8 mouse cellular contexts compared by ENCODE assay signal in the genomic region with DNA sequence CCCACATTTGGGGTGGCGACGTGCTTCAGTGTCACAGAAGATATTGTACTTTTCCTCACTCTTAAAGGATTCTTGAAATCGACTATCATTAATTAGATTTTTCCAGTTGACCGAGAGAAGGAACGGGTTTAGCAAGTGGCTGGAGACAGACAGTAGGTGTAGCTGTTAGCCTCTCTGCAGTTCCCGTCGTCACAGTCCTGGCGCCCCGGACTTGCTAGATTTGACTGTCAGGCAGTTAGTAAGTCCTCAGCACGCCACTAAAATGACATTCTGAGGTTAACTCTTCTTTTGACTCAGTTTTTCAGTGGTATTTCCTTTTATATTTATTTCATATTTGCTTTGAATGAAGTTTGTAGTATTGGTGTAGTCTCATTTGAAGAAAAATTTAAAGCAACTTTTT. TPM values are rescaled to one million over a fixed set of nuclear protein-coding genes. Genes with fewer than 3 reads are reported as not detected.
DNase-seq lines count a peak whose midpoint lies in the region; ATAC-seq and TF ChIP-seq lines count a peak whose summit lies in the region.

No protein-coding gene starts in this region.

- H3K4me2 ChIP-seq in intestine, embryonic 16.5 days (ENCODE audit: low read depth, low read length): peak overlapping the region; percentile 71
- peak overlapping the region; percentile 95 for H3K4me2 ChIP-seq in limb, embryonic 13.5 days (replicated peaks)
- peak overlapping the region; percentile 96 for H3K4me2 ChIP-seq in midbrain, embryonic 15.5 days

- TF ChIP-seq CTCF in gastrocnemius, adult 2 months (IDR thresholded peaks at IDR 0.05): peak; percentile 51; the same call in 1 of the 2 replicates
- peak; percentile 63; the same call in 1 of the 2 replicates for TF ChIP-seq CTCF in cerebellum, adult 2 months (IDR thresholded peaks at IDR 0.05; ENCODE audit: borderline replicate concordance, insufficient read depth, low read depth, low read length)

- no peaks in the 10 kb centered on the region for H3K27me3 ChIP-seq in cerebellum, adult 2 months (ENCODE audit: control insufficient read depth, insufficient read depth, low read length)
- H3K27me3 ChIP-seq in intestine, embryonic 16.5 days (replicated peaks; ENCODE audit: control insufficient read depth, insufficient read depth, low read length): no peaks in the 10 kb centered on the region
- no peaks in the 10 kb centered on the region for H3K27me3 ChIP-seq in limb, embryonic 13.5 days
- H3K27me3 ChIP-seq in midbrain, embryonic 15.5 days (replicated peaks): no peaks in the 10 kb centered on the region

- peak; percentile 64 for DNase-seq in gastrocnemius, adult 2 months
- DNase-seq in gastrocnemius, postnatal 36 days: no peak
- peak; percentile 51 to 65 for DNase-seq in cerebellum, adult 2 months
- peak; percentile 40 for DNase-seq in gastrocnemius, postnatal 10 days
- no peak for DNase-seq in frontal cortex, postnatal 25 days (ENCODE audit: low spot score in 2 of 2)

- no peaks in the 10 kb centered on the region; the same call in 1 of the 2 replicates for H3K4me1 ChIP-seq in cerebellum, adult 2 months (ENCODE audit: control insufficient read depth, insufficient read depth, low read length)
- peaks cover 14% of the 10 kb centered on the region for H3K4me1 ChIP-seq in intestine, embryonic 16.5 days (ENCODE audit: control insufficient read depth, insufficient read depth, low read length)
- H3K4me1 ChIP-seq in limb, embryonic 13.5 days: peaks cover 51% of the 10 kb centered on the region
- peaks cover 30% of the 10 kb centered on the region for H3K4me1 ChIP-seq in midbrain, embryonic 15.5 days

- H3K9ac ChIP-seq in intestine, embryonic 16.5 days (ENCODE audit: low read depth, low read length): peak overlapping the region; percentile 91; the same call in 1 of the 2 replicates
- peak overlapping the region; percentile 95 for H3K9ac ChIP-seq in limb, embryonic 13.5 days
- no peak overlapping the region for H3K9ac ChIP-seq in midbrain, embryonic 15.5 days

- peak overlapping the region; percentile 85; the same call in 1 of the 2 replicates for H3K27ac ChIP-seq in gastrocnemius, adult 2 months
- no peak overlapping the region for H3K27ac ChIP-seq in cerebellum, adult 2 months (ENCODE audit: insufficient read depth, low read length)
- no peak overlapping the region for H3K27ac ChIP-seq in intestine, embryonic 16.5 days (ENCODE audit: low read length)
- H3K27ac ChIP-seq in limb, embryonic 13.5 days: no peak overlapping the region
- no peak overlapping the region for H3K27ac ChIP-seq in midbrain, embryonic 15.5 days

- H3K9me3 ChIP-seq in intestine, embryonic 16.5 days (ENCODE audit: control insufficient read depth, low read length): no peaks in the 10 kb centered on the region
- no peaks in the 10 kb centered on the region for H3K9me3 ChIP-seq in limb, embryonic 13.5 days
- no peaks in the 10 kb centered on the region for H3K9me3 ChIP-seq in midbrain, embryonic 15.5 days

- no peak for TF ChIP-seq POLR2A in cerebellum, adult 2 months (IDR thresholded peaks at IDR 0.05; ENCODE audit: borderline replicate concordance, insufficient read depth, low read length)

- intact Hi-C loops in gastrocnemius, adult 2 months (cut with DNase I): loop anchor here (5.0 kb wide), 1 partner anchor 296 kb away; no protein-coding TSS in a partner anchor
- intact Hi-C loops in gastrocnemius, postnatal 36 days (cut with DNase I): loop anchor here (5.0 kb wide), 1 partner anchor 296 kb away; no protein-coding TSS in a partner anchor

- 16% methylated on average over 10 of the region's 10 CpGs for WGBS in cerebellum, adult 2 months
- 23% methylated on average over 10 of the region's 10 CpGs for WGBS in intestine, embryonic 16.5 days
- 17% methylated on average over 10 of the region's 10 CpGs for whole genome bisulfite sequencing in limb, embryonic 13.5 days
- WGBS in midbrain, embryonic 15.5 days: 18% methylated on average over 10 of the region's 10 CpGs

- H3K36me3 ChIP-seq in intestine, embryonic 16.5 days (ENCODE audit: control insufficient read depth, insufficient read depth, low read length): no peaks in the 10 kb centered on the region
- H3K36me3 ChIP-seq in limb, embryonic 13.5 days: peaks cover 2% of the 10 kb centered on the region; the same call in 1 of the 2 replicates
- H3K36me3 ChIP-seq in midbrain, embryonic 15.5 days (replicated peaks): no peaks in the 10 kb centered on the region

- peak overlapping the region; percentile 97 for H3K4me3 ChIP-seq in gastrocnemius, adult 2 months
- peak overlapping the region; percentile 98 for H3K4me3 ChIP-seq in cerebellum, adult 2 months (replicated peaks; ENCODE audit: insufficient read depth, low read depth, low read length)
- H3K4me3 ChIP-seq in intestine, embryonic 16.5 days (ENCODE audit: low read length): peak overlapping the region; percentile 82
- H3K4me3 ChIP-seq in limb, embryonic 13.5 days: peak overlapping the region; percentile 92
- H3K4me3 ChIP-seq in midbrain, embryonic 15.5 days: peak overlapping the region; percentile 77

- no peak for ATAC-seq in intestine, embryonic 16.5 days
- no peak for ATAC-seq in limb, embryonic 13.5 days (ENCODE audit: low FRiP score, low read depth)
- no peak for ATAC-seq in midbrain, embryonic 15.5 days (replicated peaks)

RNA-seq across cellular contexts. Expression of gene Sipa1l1, which starts 2.5 kb away (rescaled TPM):
- total RNA-seq in gastrocnemius, adult 2 months (2021): 10 to 100 TPM in 1 of 2 experiments, 1 to 10 TPM in 1; 7.4 to 10.6 TPM
- 1 to 10 TPM; 7.7 to 8.0 TPM for total RNA-seq in gastrocnemius, postnatal 36 days (2021)
- polyA plus RNA-seq in cerebellum, adult 2 months (2012; rRNA removed): 35.1 and 38.0 TPM in 2 replicates
- 10 to 100 TPM; 16.7 to 20.6 TPM for total RNA-seq in gastrocnemius, postnatal 10 days (2021)
- polyA plus RNA-seq in intestine, embryonic 16.5 days (2015; fragmentation: Nextera tagmentation; extraction: Ambion mirVana): 20.1 and 21.2 TPM in 2 replicates
- polyA plus RNA-seq in limb, embryonic 13.5 days (2015; fragmentation: Nextera tagmentation; extraction: Ambion mirVana): 34.3 and 34.5 TPM in 2 replicates
- polyA plus RNA-seq in midbrain, embryonic 15.5 days (2015; fragmentation: Nextera tagmentation; extraction: Ambion mirVana): 12.3 and 13.5 TPM in 2 replicates

Comparison
In these comparisons a context has a peak if more than half of its experiments do, and no peak if none do; other contexts are left out.
1. DNase-seq: peak in gastrocnemius, adult 2 months (single experiment), cerebellum, adult 2 months (2 of 2) and gastrocnemius, postnatal 10 days (single experiment); none in gastrocnemius, postnatal 36 days (0 of 2) and frontal cortex, postnatal 25 days (0 of 2).
2. Peak in every context shown above with its lines, with median percentiles within 50 percentile points of each other: H3K4me3 ChIP-seq and H3K4me2 ChIP-seq.